In the genomic region with DNA sequence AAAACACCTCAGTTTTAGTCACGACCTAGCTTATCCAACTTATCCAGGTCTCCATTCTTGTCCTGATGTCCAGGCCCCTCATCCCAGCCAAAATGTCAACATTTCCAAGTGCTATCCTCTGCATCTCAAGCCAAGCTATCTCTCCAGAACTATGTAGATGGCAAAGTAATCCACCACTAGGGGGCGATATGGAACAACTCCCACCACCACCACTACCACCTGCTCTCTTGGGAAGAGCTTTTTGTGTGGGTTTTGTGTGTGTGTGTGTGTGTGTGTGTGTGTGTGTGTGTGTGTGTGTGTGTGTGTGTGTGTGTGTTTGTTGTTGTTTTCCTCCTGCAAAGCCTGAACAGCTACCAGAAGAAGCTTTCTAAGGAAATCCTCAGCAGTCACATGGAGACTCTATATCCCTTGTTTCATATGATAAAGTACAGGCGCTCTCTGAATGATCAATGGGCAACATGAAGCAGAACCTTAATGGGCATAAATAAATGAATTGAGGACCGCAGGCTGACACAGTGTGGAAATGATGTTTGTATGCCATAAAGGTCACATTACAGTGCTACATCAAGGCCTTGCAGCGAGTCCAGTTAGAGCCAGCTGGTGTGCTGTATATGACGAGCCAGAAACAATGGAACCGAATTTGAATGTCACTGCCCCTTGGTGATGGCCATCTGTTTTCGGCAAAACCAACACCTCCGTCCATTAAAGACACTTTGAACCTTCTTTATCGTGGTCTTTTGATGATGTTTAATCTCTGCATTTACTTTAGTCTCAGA, we compare ENCODE assay signal across 8 mouse cellular contexts.
DNase-seq lines count a peak whose midpoint lies in the region; TF ChIP-seq lines count a peak whose summit lies in the region.
"Had no signal": no experiment of that assay in that cellular context is flagged by ENCODE, and none has a peak within 500 bp of the region (broad histone marks: within the 10 kb centered on the region; RNA-seq: fewer than 3 reads in every experiment).

No protein-coding gene starts in this region.

- H3K27ac ChIP-seq in kidney, adult 2 months (ENCODE audit: insufficient read depth, low read depth, low read length), result no peak overlapping the region
- H3K27ac ChIP-seq: neural tube, embryonic 13.5 days had no signal

- TF ChIP-seq POLR2A in kidney, adult 2 months (IDR thresholded peaks at IDR 0.05; ENCODE audit: low read depth, low read length), result no peak

- TF ChIP-seq CTCF in kidney, adult 2 months (conservative IDR thresholded peaks at IDR 0.05; ENCODE audit: insufficient read depth, insufficient read length, low read depth, low read length), result peak; percentile 64

- H3K4me1 ChIP-seq in kidney, adult 2 months (ENCODE audit: control insufficient read depth, insufficient read depth, low read length), result no peaks in the 10 kb centered on the region

- 77% methylated on average over 10 of the region's 10 CpGs for WGBS in kidney, adult 2 months

- peak; percentile 40 to 43 for DNase-seq in right cerebral cortex, adult 2 months (ENCODE audit: low spot score in 2 of 2)
- no peak for DNase-seq in right cerebral cortex, postnatal 36 days (ENCODE audit: low spot score in 2 of 2)
- peak; percentile 31 to 50 for DNase-seq in adrenal gland, adult 18-20 months (ENCODE audit: low spot score in 2 of 2)
- DNase-seq in embryo, embryonic 11.5 days (ENCODE audit: low read depth, low spot score), result peak; percentile 45
- DNase-seq in kidney, adult 2 months, result peak; percentile 71
- DNase-seq in lung, postnatal 10 days, result peak; percentile 70
- peak; percentile 77 to 87 for DNase-seq in spleen, postnatal 4 days (ENCODE audit: low spot score in 2 of 2)

- H3K36me3 ChIP-seq in kidney, adult 2 months (ENCODE audit: control insufficient read depth, insufficient read depth, low read length), result no peaks in the 10 kb centered on the region
- H3K36me3 ChIP-seq: neural tube, embryonic 13.5 days had no signal

- H3K27me3 ChIP-seq in kidney, adult 2 months (replicated peaks; ENCODE audit: control insufficient read depth, insufficient read depth, low read length), result no peaks in the 10 kb centered on the region
- H3K27me3 ChIP-seq: neural tube, embryonic 13.5 days had no signal

- H3K4me3 ChIP-seq in kidney, adult 2 months (ENCODE audit: insufficient read depth, low read depth, low read length), result no peak overlapping the region
- H3K4me3 ChIP-seq: neural tube, embryonic 13.5 days had no signal

Comparison
In these comparisons a context has a peak if more than half of its experiments do, and no peak if none do; other contexts are left out.
1. DNase-seq: peak in right cerebral cortex, adult 2 months (2 of 2), adrenal gland, adult 18-20 months (2 of 2), embryo, embryonic 11.5 days (single experiment), kidney, adult 2 months (single experiment), lung, postnatal 10 days (single experiment) and spleen, postnatal 4 days (2 of 2); none in right cerebral cortex, postnatal 36 days (0 of 2).